Mouse (Mus musculus): ENCODE measurements at regions not wholly inside any gene's neighbourhood (a gene's known extent, or its start where the extent isn't known, plus 50 kb on each side); places are given as distances from the start of the nearest gene placed in this dataset.

- TF ChIP-seq POLR2A (IDR thresholded peaks at IDR 0.05; ENCODE audit: low read depth, low read length) (no peak), ZNF384 (IDR thresholded peaks at IDR 0.05; ENCODE audit: low read depth, low read length) (no peak)
These were observed 74.3 kb upstream of the 1700025G04Rik start for GRCm38 (mm10) chr1:152164212-152164611.

Data from CH12.LX (cell line).